Comparison of ENCODE assay signal across 8 mouse cellular contexts in genomic region chr2:155819449-155820251, GRCm38 (mm10). TPM values are rescaled to one million over a fixed set of nuclear protein-coding genes. Genes with fewer than 3 reads are reported as not detected.
DNase-seq lines count a peak whose midpoint lies in the region; ATAC-seq lines count a peak whose summit lies in the region.

No protein-coding gene starts in this region.

- H3K4me3 ChIP-seq in intestine, embryonic 14.5 days (ENCODE audit: low read depth, low read length) = peak overlapping the region; percentile 74
- H3K4me3 ChIP-seq in liver, embryonic 16.5 days (ENCODE audit: low read depth, low read length) = peak overlapping the region; percentile 88

- H3K36me3 ChIP-seq in intestine, embryonic 14.5 days (ENCODE audit: control insufficient read depth, insufficient read depth, low read length) = peaks cover 44% of the 10 kb centered on the region
- H3K36me3 ChIP-seq in liver, embryonic 16.5 days (ENCODE audit: control insufficient read depth, insufficient read depth) = peaks cover 31% of the 10 kb centered on the region

- peak overlapping the region; percentile 69 for H3K9ac ChIP-seq in intestine, embryonic 14.5 days (ENCODE audit: low read length)
- H3K9ac ChIP-seq in liver, embryonic 16.5 days (ENCODE audit: low read depth, low read length) = peak overlapping the region; percentile 30; the same call in 1 of the 2 replicates

- no peaks in the 10 kb centered on the region for H3K9me3 ChIP-seq in intestine, embryonic 14.5 days (ENCODE audit: control insufficient read depth, low read length)
- no peaks in the 10 kb centered on the region for H3K9me3 ChIP-seq in liver, embryonic 16.5 days (replicated peaks; ENCODE audit: control insufficient read depth, low read length)

- no peaks in the 10 kb centered on the region for H3K27me3 ChIP-seq in intestine, embryonic 14.5 days (replicated peaks; ENCODE audit: control insufficient read depth, insufficient read depth, low read length)
- H3K27me3 ChIP-seq in liver, embryonic 16.5 days (ENCODE audit: control insufficient read depth, insufficient read depth, low read depth, low read length) = no peaks in the 10 kb centered on the region

- H3K4me2 ChIP-seq in intestine, embryonic 14.5 days (ENCODE audit: low read length) = peak overlapping the region; percentile 96
- H3K4me2 ChIP-seq in liver, embryonic 16.5 days (ENCODE audit: low read depth, low read length) = peak overlapping the region; percentile 41

- peak; percentile 55 for ATAC-seq in intestine, embryonic 14.5 days (replicated peaks; ENCODE audit: low FRiP score, low TSS enrichment, low read depth)
- ATAC-seq in liver, embryonic 16.5 days (ENCODE audit: low read depth) = no peak

- DNase-seq in adrenal gland, adult 2 months = peak; percentile 71
- DNase-seq in adrenal gland, postnatal 10 days = no peak
- peak; percentile 37 for DNase-seq in urinary bladder, postnatal 14 days (ENCODE audit: low spot score)
- no peak for DNase-seq in urinary bladder, postnatal 10 days (ENCODE audit: low spot score)
- peak; percentile 63 for DNase-seq in intestine, embryonic 14.5 days (ENCODE audit: low spot score)
- no peak for DNase-seq in layer of hippocampus, adult 8-10 months (ENCODE audit: low spot score in 2 of 2)
- no peak for DNase-seq in gastrocnemius, adult 8-10 months (ENCODE audit: low spot score in 2 of 2)

- H3K4me1 ChIP-seq in intestine, embryonic 14.5 days (replicated peaks; ENCODE audit: control insufficient read depth, insufficient read depth, low read length) = peaks cover 9% of the 10 kb centered on the region; the same call in 1 of the 2 replicates
- peaks cover 22% of the 10 kb centered on the region for H3K4me1 ChIP-seq in liver, embryonic 16.5 days (ENCODE audit: control insufficient read depth, low read depth, low read length)

- WGBS in intestine, embryonic 14.5 days = 50% methylated on average over 6 of the region's 6 CpGs
- WGBS in liver, embryonic 16.5 days (ENCODE audit: insufficient replicate concordance) = 49% methylated on average over 6 of the region's 6 CpGs

- H3K27ac ChIP-seq in intestine, embryonic 14.5 days (ENCODE audit: low read depth) = peak overlapping the region; percentile 82
- peak overlapping the region; percentile 73 for H3K27ac ChIP-seq in liver, embryonic 16.5 days (ENCODE audit: low read length)

RNA-seq across cellular contexts. Expression of gene BC029722, which starts 0.4 kb away (rescaled TPM):
- 100 to 1,000 TPM; 235 to 249 TPM for total RNA-seq in adrenal gland, adult 2 months (2021)
- polyA plus RNA-seq in adrenal gland, adult 2 months (2012; rRNA removed) = 733 and 890 TPM in 2 replicates
- total RNA-seq in adrenal gland, postnatal 10 days (2021) = 10 to 100 TPM; 54.2 to 56.7 TPM
- polyA plus RNA-seq in intestine, embryonic 14.5 days (2014; fragmentation: Nextera tagmentation; extraction: Ambion mirVana) = 12.8 and 13.2 TPM in 2 replicates
- polyA plus RNA-seq in liver, embryonic 16.5 days (2015; fragmentation: Nextera tagmentation; extraction: Ambion mirVana) = 4.8 and 5.6 TPM in 2 replicates
- 10 to 100 TPM; 54.2 to 56.6 (median 55.9) TPM for total RNA-seq in layer of hippocampus, adult 8-10 months (2022)
- total RNA-seq in gastrocnemius, adult 8-10 months (2022) = 10 to 100 TPM; 23.2 to 31.3 (median 27.6) TPM

RNA-seq across cellular contexts. Expression of gene Eif6, which starts 7.1 kb away (rescaled TPM):
- 100 to 1,000 TPM; 145 to 164 TPM for total RNA-seq in adrenal gland, adult 2 months (2021)
- 183 and 185 TPM in 2 replicates for polyA plus RNA-seq in adrenal gland, adult 2 months (2012; rRNA removed)
- 100 to 1,000 TPM; 106 to 121 TPM for total RNA-seq in adrenal gland, postnatal 10 days (2021)
- 251 and 255 TPM in 2 replicates for polyA plus RNA-seq in intestine, embryonic 14.5 days (2014; fragmentation: Nextera tagmentation; extraction: Ambion mirVana)
- 108 TPM in 2 replicates for polyA plus RNA-seq in liver, embryonic 16.5 days (2015; fragmentation: Nextera tagmentation; extraction: Ambion mirVana)
- total RNA-seq in layer of hippocampus, adult 8-10 months (2022) = 10 to 100 TPM; 53.8 to 72.8 (median 66.9) TPM
- 10 to 100 TPM; 44.3 to 49.9 (median 48.6) TPM for total RNA-seq in gastrocnemius, adult 8-10 months (2022)

RNA-seq across cellular contexts. Expression of gene Fam83c, which starts 15.0 kb away (rescaled TPM):
- under 1 TPM in 1 of 2 experiments, not detected in 1; 0.10 TPM for total RNA-seq in adrenal gland, adult 2 months (2021)
- 0.03 and 0.04 TPM in 2 replicates for polyA plus RNA-seq in adrenal gland, adult 2 months (2012; rRNA removed)
- total RNA-seq in adrenal gland, postnatal 10 days (2021) = not detected
- 0.12 and 0.23 TPM in 2 replicates for polyA plus RNA-seq in intestine, embryonic 14.5 days (2014; fragmentation: Nextera tagmentation; extraction: Ambion mirVana)
- 0.08 and 0.14 TPM in 2 replicates for polyA plus RNA-seq in liver, embryonic 16.5 days (2015; fragmentation: Nextera tagmentation; extraction: Ambion mirVana)
- not detected for total RNA-seq in layer of hippocampus, adult 8-10 months (2022)
- not detected for total RNA-seq in gastrocnemius, adult 8-10 months (2022)

RNA-seq across cellular contexts. Expression of gene Mmp24, which starts 44.5 kb away (rescaled TPM):
- total RNA-seq in adrenal gland, adult 2 months (2021) = 1 to 10 TPM; 1.2 to 1.9 TPM
- 1.4 and 2.0 TPM in 2 replicates for polyA plus RNA-seq in adrenal gland, adult 2 months (2012; rRNA removed)
- 1 to 10 TPM; 2.5 to 3.4 TPM for total RNA-seq in adrenal gland, postnatal 10 days (2021)
- polyA plus RNA-seq in intestine, embryonic 14.5 days (2014; fragmentation: Nextera tagmentation; extraction: Ambion mirVana) = 0.28 and 0.55 TPM in 2 replicates
- polyA plus RNA-seq in liver, embryonic 16.5 days (2015; fragmentation: Nextera tagmentation; extraction: Ambion mirVana) = not detected in 2 replicates
- 10 to 100 TPM; 30.6 to 40.1 (median 35.6) TPM for total RNA-seq in layer of hippocampus, adult 8-10 months (2022)
- not detected for total RNA-seq in gastrocnemius, adult 8-10 months (2022)

Comparison
In these comparisons a context has a peak if more than half of its experiments do, and no peak if none do; other contexts are left out.
1. DNase-seq: peak in adrenal gland, adult 2 months (single experiment), urinary bladder, postnatal 14 days (single experiment) and intestine, embryonic 14.5 days (single experiment); none in adrenal gland, postnatal 10 days (single experiment), urinary bladder, postnatal 10 days (single experiment), layer of hippocampus, adult 8-10 months (0 of 2) and gastrocnemius, adult 8-10 months (0 of 2).
2. RNA of gene BC029722, which starts 0.4 kb away (total RNA-seq): 235 to 249 TPM in adrenal gland, adult 2 months; 54.2 to 56.7 TPM in adrenal gland, postnatal 10 days, 54.2 to 56.6 TPM in layer of hippocampus, adult 8-10 months and 23.2 to 31.3 TPM in gastrocnemius, adult 8-10 months; every median in the first group is over 4 times any median in the second.